Mouse (Mus musculus): ENCODE measurements around the gene Gm42517. TPM values are rescaled to one million over a fixed set of nuclear protein-coding genes. Genes with fewer than 3 reads are reported as not detected.

Gene Gm42517
- polyA plus RNA-seq, 1 experiment from 2014 or later = not detected

- Histone ChIP-seq H3K36me3 (peaks cover 5% of the 10 kb centered on the region; the same call in 1 of the 2 replicates), H3K9me3 (no peaks in the 10 kb centered on the region), H3K9ac (no peak overlapping the region), H3K4me2 (no peak overlapping the region), H3K27me3 (no peaks in the 10 kb centered on the region), H3K4me3 (no peak overlapping the region), H3K27ac (no peak overlapping the region), H3K4me1 (no peaks in the 10 kb centered on the region)
- 86% methylated on average over 10 of the region's 10 CpGs for WGBS
- no peak for ATAC-seq (ENCODE audit: borderline replicate concordance, extremely low read depth, low FRiP score, low TSS enrichment)
Measured at GRCm38 (mm10) chr5:108345313-108346071, 22.2 kb downstream of the Gm42517 start.

- no peak overlapping the region for H3K4me3 ChIP-seq
- WGBS = 87% methylated on average over 4 of the region's 4 CpGs
- H3K36me3 ChIP-seq = peaks cover 5% of the 10 kb centered on the region; the same call in 1 of the 2 replicates
- no peak overlapping the region for H3K27ac ChIP-seq
- no peak for ATAC-seq (ENCODE audit: borderline replicate concordance, extremely low read depth, low FRiP score, low TSS enrichment)
- H3K4me1 ChIP-seq = no peaks in the 10 kb centered on the region
- no peak overlapping the region for H3K9ac ChIP-seq
- no peaks in the 10 kb centered on the region for H3K9me3 ChIP-seq
- no peak overlapping the region for H3K4me2 ChIP-seq
- H3K27me3 ChIP-seq = no peaks in the 10 kb centered on the region
Measured at GRCm38 (mm10) chr5:108343680-108344170, 24.0 kb downstream of the Gm42517 start.

- Histone ChIP-seq H3K36me3 (peaks cover 15% of the 10 kb centered on the region; the same call in 1 of the 2 replicates), H3K4me1 (no peaks in the 10 kb centered on the region), H3K27me3 (no peaks in the 10 kb centered on the region), H3K27ac (no peak overlapping the region), H3K4me3 (no peak overlapping the region), H3K9ac (no peak overlapping the region), H3K4me2 (no peak overlapping the region), H3K9me3 (no peaks in the 10 kb centered on the region)
- ATAC-seq (ENCODE audit: borderline replicate concordance, extremely low read depth, low FRiP score, low TSS enrichment) = no peak
- WGBS = 70% methylated on average over 3 of the region's 3 CpGs
Measured at GRCm38 (mm10) chr5:108338049-108338448, 29.7 kb downstream of the Gm42517 start.

GRCm38 (mm10) chr5:108337385-108337784 lies 30.3 kb downstream of the Gm42517 start:
- ATAC-seq (ENCODE audit: borderline replicate concordance, extremely low read depth, low FRiP score, low TSS enrichment) = no peak
- H3K9me3 ChIP-seq = no peaks in the 10 kb centered on the region
- whole genome bisulfite sequencing = 69% methylated on average over 4 of the region's 4 CpGs
- H3K4me1 ChIP-seq = no peaks in the 10 kb centered on the region
- no peaks in the 10 kb centered on the region for H3K27me3 ChIP-seq
- H3K36me3 ChIP-seq = peaks cover 19% of the 10 kb centered on the region; the same call in 1 of the 2 replicates
- H3K27ac ChIP-seq = no peak overlapping the region
- H3K9ac ChIP-seq = no peak overlapping the region
- no peak overlapping the region for H3K4me3 ChIP-seq
- no peak overlapping the region for H3K4me2 ChIP-seq

GRCm38 (mm10) chr5:108331051-108331450 lies 36.7 kb downstream of the Gm42517 start:
- H3K36me3 ChIP-seq = peaks cover 16% of the 10 kb centered on the region; the same call in 1 of the 2 replicates
- no peak for ATAC-seq (ENCODE audit: borderline replicate concordance, extremely low read depth, low FRiP score, low TSS enrichment)
- 81% methylated on average over 1 of the region's 1 CpGs for WGBS

More at GRCm38 (mm10) chr5:108331051-108331450, 36.7 kb downstream of the Gm42517 start:
- Histone ChIP-seq H3K9ac (no peak overlapping the region), H3K27me3 (no peaks in the 10 kb centered on the region), H3K27ac (no peak overlapping the region), H3K4me2 (no peak overlapping the region), H3K4me1 (no peaks in the 10 kb centered on the region), H3K4me3 (no peak overlapping the region), H3K9me3 (no peaks in the 10 kb centered on the region)

Other genes with a start within 250 kb of the Gm42517 start
- 34.8 and 35.4 TPM in 2 replicates for gene Tmed5, start 235.3 kb downstream of the Gm42517 start, polyA plus RNA-seq (2015; fragmentation: Nextera tagmentation; extraction: Ambion mirVana)
- 10.9 and 14.3 TPM in 2 replicates for gene Ccdc18, start 235.0 kb downstream of the Gm42517 start, polyA plus RNA-seq (2015; fragmentation: Nextera tagmentation; extraction: Ambion mirVana)
- 42.7 and 44.7 TPM in 2 replicates for gene Dr1, start 99.0 kb downstream of the Gm42517 start, polyA plus RNA-seq (2015; fragmentation: Nextera tagmentation; extraction: Ambion mirVana)
- gene Pigg, start 55.3 kb downstream of the Gm42517 start, polyA plus RNA-seq (2015; fragmentation: Nextera tagmentation; extraction: Ambion mirVana) = 6.6 and 6.7 TPM in 2 replicates
- 0.32 and 0.39 TPM in 2 replicates for gene Pde6b, start 20.5 kb upstream of the Gm42517 start, polyA plus RNA-seq (2015; fragmentation: Nextera tagmentation; extraction: Ambion mirVana)
- 344 and 363 TPM in 2 replicates for gene Atp5k, start 66.5 kb upstream of the Gm42517 start, polyA plus RNA-seq (2015; fragmentation: Nextera tagmentation; extraction: Ambion mirVana)
- gene Mfsd7a, start 81.0 kb upstream of the Gm42517 start, polyA plus RNA-seq (2015; fragmentation: Nextera tagmentation; extraction: Ambion mirVana) = 0.24 and 0.34 TPM in 2 replicates
- 17.2 and 19.3 TPM in 2 replicates for gene Pcgf3, start 93.3 kb upstream of the Gm42517 start, polyA plus RNA-seq (2015; fragmentation: Nextera tagmentation; extraction: Ambion mirVana)
- 0.57 and 0.98 TPM in 2 replicates for gene Cplx1, start 182.1 kb upstream of the Gm42517 start, polyA plus RNA-seq (2015; fragmentation: Nextera tagmentation; extraction: Ambion mirVana)

All from lung, embryonic 15.5 days (tissue).